Mouse (Mus musculus) megakaryocyte, embryonic 14.5 days (primary cell): ENCODE results near the gene Lims1. TPM values are rescaled to one million over a fixed set of nuclear protein-coding genes. Genes with fewer than 3 reads are reported as not detected.
A peak's percentile ranks its signal among the peaks of the same experiment; 100 is the strongest.

Experiments used
- H3K27me3 ChIP-seq: replicated peaks from 2 replicates; pipeline ENCODE3; 2012; ENCODE audit warnings: inconsistent platforms
- H3K36me3 ChIP-seq: replicated peaks from 2 replicates; pipeline ENCODE3; 2012; ENCODE audit warnings: low read length, inconsistent platforms, mixed read lengths
- H3K4me1 ChIP-seq: 2 replicates; pipeline ENCODE4 v1.6.1; 2012; ENCODE audit warnings: inconsistent platforms
- H3K4me3 ChIP-seq: replicated peaks from 2 replicates; pipeline ENCODE3; 2012; ENCODE audit warnings: moderate library complexity, mild to moderate bottlenecking, inconsistent platforms
- H3K9me3 ChIP-seq: 2 replicates; pipeline ENCODE4 v1.6.1; 2012; ENCODE audit warnings: inconsistent platforms
- FLI1 ChIP-seq: IDR thresholded peaks from 2 replicates; pipeline ENCODE4 v1.6.1; 2012; ENCODE audit warnings: low read length, inconsistent platforms, mixed read lengths
- GATA1 ChIP-seq: IDR thresholded peaks from 3 replicates; pipeline ENCODE4 v1.6.1; 2012; ENCODE audit warnings: mixed read lengths, low read length, inconsistent platforms, borderline replicate concordance
- polyA plus RNA-seq: library from polyadenylated mRNA; stranded (reverse); fragments of >175 nt; gene quantifications from 2 replicates; pipeline ENCODE4 v1.2.3, GENCODE M21; 2012; ENCODE audit warnings: low replicate concordance; ENCODE audit not compliant: insufficient read depth

Lims1 gene
- polyA plus RNA-seq, 1 experiment, result 6.5 TPM

DNA sequence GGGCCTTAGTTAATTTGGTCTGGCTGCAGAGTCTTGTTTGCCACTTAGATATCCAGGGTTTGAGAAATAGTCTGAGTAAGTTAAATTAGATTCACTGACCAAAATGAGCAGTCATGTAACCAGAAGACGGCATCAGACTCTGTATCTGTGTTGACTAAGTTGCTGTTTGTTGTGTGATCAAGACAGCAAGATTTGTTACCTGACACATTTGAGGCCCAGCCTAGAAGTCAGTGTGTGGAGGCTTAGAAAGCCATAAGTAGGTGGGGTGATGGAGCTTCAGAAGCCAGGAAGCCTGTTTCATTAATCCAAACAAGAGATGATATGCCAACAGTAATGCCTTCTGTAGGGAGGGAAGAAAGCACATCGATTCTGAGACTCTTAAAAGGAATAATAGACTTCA, 18.9 kb downstream of the Lims1 start:
- peaks cover 87% of the 10 kb centered on the region for H3K36me3 ChIP-seq
- no peaks in the 10 kb centered on the region for H3K9me3 ChIP-seq
- peaks cover 97% of the 10 kb centered on the region for H3K4me1 ChIP-seq
- peak overlapping the region; percentile 54 for H3K4me3 ChIP-seq
- H3K27me3 ChIP-seq, result no peaks in the 10 kb centered on the region
- TF ChIP-seq GATA1 (no peak), FLI1 (no peak)

DNA sequence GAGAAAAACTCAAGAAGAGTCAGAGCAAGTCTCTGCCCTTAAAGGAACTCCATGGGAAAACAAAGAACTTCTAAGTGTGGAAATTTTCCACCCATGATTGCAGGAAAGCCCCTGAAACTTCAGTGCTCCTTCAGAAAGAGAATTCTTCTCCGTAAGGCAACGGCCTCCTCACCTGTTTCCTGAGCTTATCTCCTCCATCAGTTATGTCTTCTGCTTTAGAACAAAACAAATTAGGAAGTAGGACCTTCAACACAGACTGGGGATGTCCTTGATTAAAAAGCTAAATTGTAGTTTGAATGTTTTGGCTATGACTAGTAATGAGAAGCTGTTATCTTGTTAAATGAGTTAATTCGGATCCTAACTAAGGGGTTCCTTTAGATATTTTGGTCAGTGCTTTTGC, 20.3 kb downstream of the Lims1 start:
- peaks cover 95% of the 10 kb centered on the region for H3K4me1 ChIP-seq

DNA sequence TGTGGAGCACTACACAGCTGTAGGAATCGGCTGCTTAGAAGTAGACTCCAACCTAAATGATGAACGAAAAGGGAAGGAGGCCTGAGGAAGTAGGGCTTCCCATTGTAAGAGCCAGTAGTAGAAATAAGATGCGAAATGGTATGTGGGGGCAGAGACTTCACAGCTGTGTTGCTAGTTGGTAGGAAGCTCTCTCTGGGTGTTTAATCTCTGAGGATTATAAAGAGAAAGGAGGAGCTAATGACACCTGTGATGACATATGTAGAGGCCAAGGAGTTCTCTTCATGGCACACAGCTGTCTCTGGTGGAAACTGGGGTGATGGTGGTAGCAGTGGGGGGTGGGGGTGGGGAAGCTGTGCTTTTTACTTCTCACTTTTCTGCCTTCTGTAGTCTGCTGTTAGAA, 27.3 kb downstream of the Lims1 start:
- peaks cover 74% of the 10 kb centered on the region for H3K4me1 ChIP-seq
- TF ChIP-seq GATA1 (no peak), FLI1 (no peak)

More for the DNA sequence above, 20.3 kb downstream of the Lims1 start:
- TF ChIP-seq FLI1 (no peak), GATA1 (no peak)
- Histone ChIP-seq H3K9me3 (no peaks in the 10 kb centered on the region), H3K36me3 (peaks cover 82% of the 10 kb centered on the region), H3K27me3 (no peaks in the 10 kb centered on the region), H3K4me3 (no peak overlapping the region)

DNA sequence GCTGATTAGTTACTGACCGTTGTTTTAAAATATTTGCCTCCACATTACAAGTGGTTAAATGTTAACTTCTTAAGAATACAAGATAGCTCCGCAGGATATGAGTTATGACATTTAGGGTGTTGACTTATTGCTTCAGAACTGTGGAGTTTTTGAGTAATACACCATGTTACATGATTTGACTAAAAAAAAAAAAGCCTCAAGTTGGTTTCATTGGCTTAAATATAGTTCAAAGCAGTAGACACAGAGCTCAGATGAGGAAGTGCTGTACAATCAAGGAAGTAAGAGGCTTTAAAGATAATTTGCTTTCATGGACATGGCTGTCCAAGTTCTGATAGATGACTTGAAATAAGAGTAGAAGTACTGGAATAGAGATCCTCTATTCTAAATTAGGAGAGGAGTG, 28.4 kb downstream of the Lims1 start:
- H3K4me1 ChIP-seq, result peaks cover 74% of the 10 kb centered on the region
- H3K9me3 ChIP-seq, result no peaks in the 10 kb centered on the region
- H3K27me3 ChIP-seq, result no peaks in the 10 kb centered on the region
- TF ChIP-seq FLI1 (no peak), GATA1 (no peak)
- peaks cover 55% of the 10 kb centered on the region for H3K36me3 ChIP-seq
- H3K4me3 ChIP-seq, result peak overlapping the region; percentile 93

More for the DNA sequence above, 27.3 kb downstream of the Lims1 start:
- Histone ChIP-seq H3K9me3 (no peaks in the 10 kb centered on the region), H3K27me3 (no peaks in the 10 kb centered on the region), H3K36me3 (peaks cover 56% of the 10 kb centered on the region), H3K4me3 (peak overlapping the region; percentile 93)

DNA sequence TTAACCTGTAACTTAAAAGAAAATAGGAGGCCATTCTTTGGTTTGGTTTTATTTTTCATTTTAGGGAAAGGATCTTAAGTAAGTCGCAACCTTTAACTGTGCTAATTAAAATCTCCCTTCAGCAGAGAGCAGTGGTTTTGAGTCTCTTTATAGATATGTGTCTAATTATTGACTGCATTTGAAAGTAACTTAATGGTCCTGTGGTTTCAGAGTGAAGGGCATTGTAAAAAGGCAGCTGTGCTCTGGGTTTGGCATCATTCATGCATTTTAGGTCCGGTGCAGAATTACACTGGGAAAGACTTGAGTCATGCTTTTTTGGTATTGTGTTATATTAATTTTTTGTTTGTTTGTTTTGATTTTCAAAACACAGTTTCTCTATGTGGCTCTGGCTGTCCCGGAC, 29.1 kb downstream of the Lims1 start:
- no peak for TF ChIP-seq FLI1
- no peak for TF ChIP-seq GATA1
- H3K4me3 ChIP-seq, result peak overlapping the region; percentile 93
- peaks cover 57% of the 10 kb centered on the region for H3K36me3 ChIP-seq
- H3K27me3 ChIP-seq, result no peaks in the 10 kb centered on the region
- peaks cover 73% of the 10 kb centered on the region for H3K4me1 ChIP-seq
- H3K9me3 ChIP-seq, result no peaks in the 10 kb centered on the region

DNA sequence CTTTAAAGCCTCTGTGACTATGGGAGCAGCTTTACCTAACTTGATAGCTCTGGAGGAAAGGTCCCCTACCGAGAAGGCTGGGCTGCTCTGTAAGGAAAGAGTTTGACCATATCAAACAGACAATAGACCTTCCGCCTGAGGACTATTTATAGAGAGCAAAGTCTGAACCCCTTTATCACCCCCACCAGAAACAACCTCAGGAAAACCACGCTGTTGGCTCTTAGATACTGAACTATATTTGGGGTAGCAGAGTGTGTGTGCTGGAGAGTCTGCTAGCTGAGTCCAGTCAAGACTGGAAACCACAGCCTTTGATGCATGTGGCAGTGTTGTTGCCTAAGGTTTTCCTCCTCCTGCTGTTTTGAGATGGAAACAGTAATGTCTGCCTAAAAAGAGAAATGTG, 31.3 kb downstream of the Lims1 start:
- TF ChIP-seq GATA1 (peak; percentile 97), FLI1 (peak; percentile 64; the same call in 1 of the 2 replicates)
- peak overlapping the region; percentile 91 for H3K4me3 ChIP-seq
- H3K4me1 ChIP-seq, result peaks cover 76% of the 10 kb centered on the region
- no peaks in the 10 kb centered on the region for H3K27me3 ChIP-seq
- H3K36me3 ChIP-seq, result peaks cover 70% of the 10 kb centered on the region
- no peaks in the 10 kb centered on the region for H3K9me3 ChIP-seq

DNA sequence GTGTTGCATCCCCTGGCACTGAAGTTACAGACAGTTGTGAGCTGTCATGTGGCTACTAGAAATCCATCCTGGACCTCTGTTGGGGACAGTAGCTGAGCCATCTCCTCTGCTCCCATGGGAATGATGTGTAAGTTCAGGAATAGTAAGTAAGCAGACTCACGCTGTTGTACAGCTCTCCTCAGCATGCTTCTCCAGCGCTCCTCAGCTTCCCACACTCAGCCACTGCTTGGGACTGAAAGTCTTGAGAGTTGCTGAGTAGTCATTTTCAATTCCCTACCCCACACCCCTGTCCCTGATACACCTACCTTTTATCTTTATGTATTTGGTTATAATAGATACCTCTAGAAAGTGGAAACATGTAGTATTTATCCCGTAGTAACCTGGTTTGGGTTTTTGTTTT, 33.2 kb downstream of the Lims1 start:
- H3K27me3 ChIP-seq, result no peaks in the 10 kb centered on the region
- no peaks in the 10 kb centered on the region for H3K9me3 ChIP-seq
- peak overlapping the region; percentile 91 for H3K4me3 ChIP-seq
- H3K4me1 ChIP-seq, result peaks cover 74% of the 10 kb centered on the region
- TF ChIP-seq GATA1 (no peak), FLI1 (no peak)
- peaks cover 72% of the 10 kb centered on the region for H3K36me3 ChIP-seq

DNA sequence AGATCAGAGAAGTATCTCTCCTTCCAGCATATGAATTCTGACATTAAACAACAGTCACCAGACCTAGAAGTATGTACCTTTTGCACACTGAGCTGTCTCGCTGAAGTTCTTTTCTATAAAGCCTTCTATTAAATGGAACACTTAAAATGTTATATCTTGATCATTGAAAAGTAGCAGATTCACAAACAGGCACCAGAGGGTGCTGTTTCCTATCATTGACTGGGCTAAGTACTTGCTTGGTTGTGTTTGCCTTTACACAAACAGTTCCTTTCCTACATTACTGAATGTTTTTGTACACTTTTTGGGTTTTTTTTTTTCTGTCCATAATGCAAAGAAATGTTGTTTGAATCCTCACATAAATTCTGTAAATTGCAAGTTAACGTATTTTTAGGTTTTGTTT, 35.9 kb downstream of the Lims1 start:
- H3K36me3 ChIP-seq, result peaks cover 85% of the 10 kb centered on the region
- H3K9me3 ChIP-seq, result no peaks in the 10 kb centered on the region
- no peaks in the 10 kb centered on the region for H3K27me3 ChIP-seq
- H3K4me1 ChIP-seq, result peaks cover 88% of the 10 kb centered on the region
- TF ChIP-seq FLI1 (no peak), GATA1 (no peak)
- peak overlapping the region; percentile 82 for H3K4me3 ChIP-seq

DNA sequence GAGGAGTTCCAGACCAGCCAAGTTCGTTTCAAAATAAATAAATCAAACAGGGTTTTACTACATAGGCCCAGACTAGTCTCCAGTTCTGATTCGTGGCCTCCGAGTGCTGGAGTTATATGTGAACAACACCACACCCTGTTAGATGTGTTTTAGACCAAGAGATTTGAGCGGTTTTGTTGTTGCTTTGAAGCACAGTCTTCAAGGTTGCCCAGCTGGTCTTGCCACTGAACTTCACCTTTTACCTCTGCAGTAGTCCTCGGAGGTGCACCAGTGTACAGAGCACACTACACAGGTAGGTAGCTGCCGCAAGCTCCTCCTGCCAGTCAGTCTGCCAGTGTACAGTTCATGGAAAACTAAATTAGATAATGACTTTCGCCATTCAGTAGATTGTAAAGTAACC, 36.7 kb downstream of the Lims1 start:
- Histone ChIP-seq H3K27me3 (no peaks in the 10 kb centered on the region), H3K4me1 (peaks cover 93% of the 10 kb centered on the region), H3K4me3 (peak overlapping the region; percentile 78), H3K36me3 (peaks cover 93% of the 10 kb centered on the region), H3K9me3 (no peaks in the 10 kb centered on the region)
- no peak for TF ChIP-seq GATA1
- TF ChIP-seq FLI1, result no peak

DNA sequence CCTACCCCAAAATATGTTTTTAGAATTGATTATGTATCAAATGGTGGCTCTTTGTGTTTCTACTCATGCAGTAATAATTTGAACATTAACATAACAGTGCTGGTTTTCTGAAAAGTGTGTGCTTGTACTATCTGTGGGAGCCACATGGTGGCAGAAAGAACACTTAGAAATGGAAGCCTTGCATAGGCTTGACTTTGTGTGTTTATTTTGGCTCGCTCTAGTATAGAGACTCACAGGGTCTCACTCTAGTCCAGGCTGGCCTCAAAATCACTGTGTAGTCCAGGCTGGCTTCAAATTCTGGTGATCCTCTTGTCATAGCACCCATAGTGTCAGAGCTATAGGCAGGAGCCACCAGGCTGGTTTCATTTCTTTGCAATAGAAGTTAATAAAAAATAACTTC, 39.5 kb downstream of the Lims1 start:
- H3K36me3 ChIP-seq, result peaks cover 99% of the 10 kb centered on the region
- H3K27me3 ChIP-seq, result no peaks in the 10 kb centered on the region
- peaks cover 96% of the 10 kb centered on the region for H3K4me1 ChIP-seq
- peak overlapping the region; percentile 57 for H3K4me3 ChIP-seq
- TF ChIP-seq GATA1 (no peak), FLI1 (no peak)
- no peaks in the 10 kb centered on the region for H3K9me3 ChIP-seq

DNA sequence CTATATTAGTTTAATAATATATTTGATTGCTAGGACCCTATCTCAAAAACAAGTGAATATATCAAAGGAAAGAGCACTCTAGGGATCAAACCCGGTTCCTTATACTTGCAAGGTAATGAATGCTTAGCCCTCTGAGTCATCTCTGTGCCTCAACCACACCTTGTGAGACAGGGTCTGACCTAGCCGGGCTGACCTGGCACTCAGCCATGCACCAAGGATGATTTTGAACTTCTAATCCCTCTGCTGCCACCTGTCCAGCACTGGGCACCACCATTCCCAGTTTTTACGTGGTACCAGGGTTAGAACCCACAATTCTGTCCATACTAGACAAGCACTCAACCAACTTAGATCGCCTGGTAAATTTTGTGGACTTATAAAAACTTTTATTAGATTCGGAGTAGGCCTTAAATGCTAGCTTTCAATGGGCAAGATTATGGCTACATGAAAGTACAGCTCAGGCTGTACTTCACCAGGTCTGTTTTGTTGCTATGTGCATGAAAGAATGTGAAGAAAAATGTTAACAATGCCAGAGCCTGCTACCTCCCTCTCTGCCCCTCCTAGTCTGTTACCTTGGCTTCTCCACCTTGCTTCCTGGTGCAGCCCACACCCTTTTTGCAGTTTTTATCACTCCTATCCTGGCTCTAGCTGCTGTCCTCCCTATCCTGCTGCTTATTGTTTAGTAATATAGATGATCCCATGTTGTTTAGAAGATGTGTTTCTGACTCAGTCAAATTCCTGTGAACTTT, 41.7 kb downstream of the Lims1 start:
- peak overlapping the region; percentile 81 for H3K4me3 ChIP-seq

More for the DNA sequence above, 41.7 kb downstream of the Lims1 start:
- no peaks in the 10 kb centered on the region for H3K27me3 ChIP-seq
- peaks cover 96% of the 10 kb centered on the region for H3K4me1 ChIP-seq
- H3K9me3 ChIP-seq, result no peaks in the 10 kb centered on the region
- H3K36me3 ChIP-seq, result peaks cover 96% of the 10 kb centered on the region
- TF ChIP-seq FLI1 (no peak), GATA1 (no peak)
